Mouse (Mus musculus): ENCODE measurements around the gene Fam181a.

The Fam181a gene

DNA sequence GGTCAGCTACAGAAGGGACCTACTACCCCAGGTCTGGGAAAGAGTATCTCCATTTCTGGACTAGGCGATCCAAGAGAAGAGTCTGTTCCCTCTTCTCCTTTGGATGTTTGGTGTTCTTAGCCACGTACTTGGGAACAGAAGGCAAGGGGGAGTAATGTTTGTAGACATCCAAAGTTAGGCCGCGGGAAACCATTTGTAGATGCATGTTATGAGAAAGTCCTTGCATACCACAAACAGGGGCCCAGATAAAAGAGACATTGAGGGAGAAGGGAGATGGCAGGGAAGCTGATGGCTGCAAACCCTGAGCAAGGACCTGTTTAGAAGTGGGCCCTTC is 45.6 kb downstream of the Fam181a start:
- no peak for DNase-seq (ENCODE audit: low read depth, low spot score)

DNA sequence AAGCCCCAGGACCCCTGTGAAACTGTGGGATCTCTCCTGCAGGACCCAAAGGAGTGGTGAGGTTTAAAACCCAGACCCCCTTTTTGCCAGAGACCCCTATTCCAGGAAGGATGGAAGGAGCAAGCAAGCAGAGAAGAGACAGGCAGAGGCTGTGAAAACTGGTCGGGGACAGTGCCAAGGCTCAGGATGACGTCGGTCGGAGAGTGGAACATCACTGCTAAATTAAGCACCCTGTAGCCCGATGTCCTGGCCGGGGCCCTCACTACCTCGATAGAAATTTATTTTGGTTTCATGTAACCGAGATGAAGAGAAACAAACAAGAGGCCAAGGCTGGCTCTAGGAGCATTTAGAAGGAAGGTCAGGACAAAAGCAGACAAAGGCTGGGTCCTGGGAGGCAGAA is 47.4 kb downstream of the Fam181a start:
- DNase-seq (ENCODE audit: low read depth, low spot score) = no peak

DNA sequence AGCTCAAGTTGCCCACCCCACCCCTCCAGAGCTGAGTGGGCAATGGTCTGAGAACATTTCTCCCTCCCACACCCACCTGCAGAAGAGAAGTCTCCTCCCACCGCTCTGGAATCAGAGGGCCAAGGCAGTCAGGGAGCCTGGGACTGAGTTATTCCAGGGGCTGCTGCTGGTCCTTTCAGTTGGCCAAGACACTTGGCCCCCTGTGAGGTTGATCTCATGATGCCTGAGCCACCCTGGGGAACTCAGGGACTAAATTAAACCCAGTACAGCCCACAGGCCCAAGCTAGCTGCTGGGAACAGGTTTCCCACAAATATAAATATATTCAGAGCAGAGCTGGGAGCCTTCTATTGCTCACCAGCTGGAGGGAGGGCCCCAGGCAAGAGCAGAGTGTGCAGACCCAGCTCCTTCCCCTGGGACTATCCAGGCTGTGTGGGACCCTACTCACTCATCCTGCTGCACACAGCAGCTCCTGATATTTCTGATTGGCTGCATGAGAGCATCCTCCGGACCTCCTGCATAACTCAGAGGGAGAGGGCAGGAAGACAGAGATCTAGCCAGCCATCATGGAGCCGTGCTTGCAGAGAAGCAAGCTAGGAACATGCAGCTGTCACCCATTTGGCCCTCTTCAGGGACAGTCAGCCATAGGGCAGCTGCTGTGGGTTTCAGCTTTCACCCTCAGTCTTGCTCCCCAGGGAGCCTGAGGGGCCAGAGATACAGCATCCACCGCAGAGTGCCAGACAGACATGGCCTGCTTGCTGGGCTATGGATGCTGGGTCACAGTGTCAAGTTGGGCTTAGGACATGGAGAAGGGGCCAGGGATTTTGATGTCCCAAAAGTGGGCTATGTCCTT is 48.4 kb downstream of the Fam181a start:
- DNase-seq (ENCODE audit: low read depth, low spot score) = no peak

DNA sequence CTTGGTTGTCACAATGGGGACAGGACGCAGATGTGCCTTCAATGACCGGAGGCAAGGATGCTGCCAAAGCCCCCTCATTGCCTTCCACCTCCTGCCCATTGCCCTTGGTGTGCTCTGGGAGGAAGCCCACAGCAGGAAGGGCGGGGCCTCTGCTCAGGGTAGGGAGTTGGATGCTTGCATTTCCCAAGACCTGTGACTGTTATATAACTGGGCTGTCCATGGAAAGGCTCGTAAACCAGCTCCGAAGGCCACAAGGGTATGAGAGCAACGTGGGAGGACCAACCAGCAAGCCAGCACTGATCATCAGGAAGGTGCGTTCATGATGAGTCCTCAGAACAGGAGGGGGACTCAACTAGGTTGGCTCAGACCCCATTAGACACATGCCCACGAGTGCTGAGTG is 50.0 kb downstream of the Fam181a start:
- no peak for DNase-seq (ENCODE audit: low read depth, low spot score)

DNA sequence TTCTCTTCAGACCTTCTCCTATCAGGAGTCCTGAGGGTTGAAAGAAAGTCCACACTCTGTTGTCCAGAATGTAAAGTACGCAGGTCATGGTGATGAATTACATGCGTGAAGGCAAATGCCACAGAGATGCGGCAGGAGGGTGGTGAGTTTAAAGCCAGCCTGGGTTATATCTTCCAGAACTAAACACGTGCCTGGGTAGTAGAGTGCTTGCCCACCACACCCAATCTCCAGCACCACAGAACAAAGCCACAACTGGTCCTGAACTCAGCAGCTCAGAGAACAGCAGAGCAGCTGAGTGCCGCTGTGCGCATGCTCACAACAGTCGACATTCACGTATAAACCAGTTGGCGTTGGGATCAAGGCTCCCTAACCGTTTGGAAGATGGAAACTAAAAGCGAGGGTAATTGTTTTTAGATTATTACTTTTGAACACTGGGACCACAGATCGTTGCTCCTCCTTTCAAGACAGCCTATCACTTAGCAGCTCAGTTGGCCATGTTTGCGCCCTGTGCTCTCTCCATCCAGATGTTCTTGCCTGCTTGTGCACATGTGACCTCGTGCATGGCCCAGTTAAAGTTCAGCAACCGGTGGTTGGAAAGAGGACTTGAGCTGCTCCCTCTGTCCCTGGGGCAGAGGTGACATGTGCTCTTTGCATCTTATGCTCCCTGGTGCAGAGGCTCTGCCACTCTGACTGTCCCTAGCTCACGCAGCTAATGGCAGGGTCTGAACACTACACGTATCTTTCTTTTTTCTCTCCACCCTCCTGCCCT is 50.9 kb downstream of the Fam181a start:
- no peak for DNase-seq (ENCODE audit: low read depth, low spot score)

DNA sequence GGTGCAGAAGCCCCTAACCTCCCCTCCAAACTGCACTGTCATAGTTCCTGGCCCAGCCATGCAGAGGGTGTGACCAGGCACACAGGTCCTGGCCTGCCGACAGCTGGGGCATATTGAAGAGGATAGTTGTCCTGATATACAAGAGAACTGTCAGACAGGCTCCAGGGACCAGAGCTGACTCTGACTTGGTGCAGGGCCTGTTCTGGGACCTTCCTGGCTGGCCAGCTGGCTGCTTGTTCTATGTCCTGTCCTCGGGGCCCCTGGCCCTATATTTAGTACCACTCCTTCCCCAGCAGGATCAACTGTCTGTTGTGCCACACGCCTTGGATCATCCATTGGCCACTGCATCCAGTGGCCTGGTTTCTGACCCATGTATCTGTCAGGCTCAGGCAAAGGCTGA is 51.6 kb downstream of the Fam181a start:
- DNase-seq (ENCODE audit: low read depth, low spot score) = no peak
